Mouse (Mus musculus): ENCODE results near the gene Rbm25.
A peak's percentile ranks its signal among the peaks of the same experiment; 100 is the strongest.
"Not testable (repeated sequence)": the region's sequence is repeated elsewhere in the genome, so short reads cannot be mapped to it uniquely, and the experiment has no call there.

The Rbm25 gene

DNA sequence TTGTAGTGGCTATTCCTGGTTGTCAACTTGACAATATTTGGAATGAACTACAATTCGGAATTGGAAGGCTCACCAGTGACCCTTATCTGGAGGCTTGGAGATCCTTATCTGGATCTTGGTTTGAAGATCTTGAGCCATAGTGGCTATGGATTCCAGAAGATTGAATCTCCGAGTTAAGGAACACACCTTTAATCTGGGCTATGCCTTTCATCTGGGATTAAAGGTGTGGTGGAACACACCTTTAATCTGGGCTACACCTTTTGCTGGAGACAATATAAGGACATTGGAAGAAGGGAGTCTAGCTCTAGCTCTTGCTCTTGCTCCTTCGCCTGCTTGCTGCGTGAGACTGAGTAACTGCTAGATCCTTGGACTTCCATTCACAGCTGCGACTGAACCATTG lies at the start of gene Rbm25:
Gene Rbm25 (plus strand): TSS at position 301 of the 400 bp plus-strand sequence.
- not testable (repeated sequence) for DNase-seq

DNA sequence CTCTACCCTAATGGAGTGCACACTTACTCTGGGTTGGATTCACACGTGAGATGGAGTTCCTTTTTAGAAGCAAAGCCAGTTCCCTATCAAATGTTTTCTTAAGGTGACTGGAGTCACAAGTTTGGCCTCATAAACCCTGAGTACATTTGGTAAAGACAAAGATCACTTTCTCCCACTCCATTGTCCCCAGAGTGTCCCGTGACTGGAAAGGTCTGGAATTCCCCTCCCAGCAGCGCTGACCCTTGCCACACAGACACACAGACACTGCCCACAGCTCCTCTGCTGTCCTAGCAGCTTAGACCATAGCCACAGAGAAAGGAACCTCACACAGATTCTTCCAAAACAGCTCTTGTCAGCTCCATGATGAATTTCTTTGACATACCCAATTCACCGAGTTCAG lies 48.9 kb upstream of the Rbm25 start:
- no peak for DNase-seq

DNA sequence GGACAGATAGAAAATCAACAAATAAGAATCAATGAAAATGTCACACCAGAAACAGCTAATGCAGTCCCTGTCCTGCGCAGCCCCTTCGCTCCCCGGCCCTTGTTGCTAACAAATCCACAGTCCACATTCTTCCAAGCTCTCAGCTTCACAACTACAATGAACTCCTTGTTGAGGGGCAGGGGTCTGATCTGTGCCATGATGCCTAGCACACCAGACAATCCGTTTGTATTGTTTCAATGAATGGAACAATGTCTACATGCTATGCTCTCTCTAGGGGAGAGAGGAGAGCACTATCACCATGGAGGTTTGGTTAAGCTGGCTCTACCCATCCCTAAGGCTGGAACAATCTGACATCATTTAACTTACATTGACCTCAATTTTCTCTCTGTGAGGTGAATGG lies 48.3 kb upstream of the Rbm25 start:
- DNase-seq: no peak

DNA sequence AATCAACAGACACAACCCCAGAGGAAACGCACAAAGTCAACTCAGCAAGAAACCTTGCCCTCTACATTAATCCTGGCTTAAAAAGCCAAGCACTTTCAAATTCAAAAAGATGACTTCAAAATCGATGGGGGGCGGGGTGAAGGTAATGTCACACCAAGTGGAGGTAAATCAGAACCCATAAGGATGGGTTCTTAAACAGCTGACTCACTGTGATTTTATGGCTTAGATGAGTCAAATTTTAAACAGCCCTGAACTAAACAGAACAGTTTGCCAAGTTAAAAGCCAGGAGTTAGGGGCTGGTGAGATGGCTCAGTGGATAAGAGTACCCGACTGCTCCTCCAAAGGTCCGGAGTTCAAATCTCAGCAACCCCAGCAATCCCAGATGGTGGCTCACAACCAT lies 44.4 kb upstream of the Rbm25 start:
- DNase-seq: no peak

DNA sequence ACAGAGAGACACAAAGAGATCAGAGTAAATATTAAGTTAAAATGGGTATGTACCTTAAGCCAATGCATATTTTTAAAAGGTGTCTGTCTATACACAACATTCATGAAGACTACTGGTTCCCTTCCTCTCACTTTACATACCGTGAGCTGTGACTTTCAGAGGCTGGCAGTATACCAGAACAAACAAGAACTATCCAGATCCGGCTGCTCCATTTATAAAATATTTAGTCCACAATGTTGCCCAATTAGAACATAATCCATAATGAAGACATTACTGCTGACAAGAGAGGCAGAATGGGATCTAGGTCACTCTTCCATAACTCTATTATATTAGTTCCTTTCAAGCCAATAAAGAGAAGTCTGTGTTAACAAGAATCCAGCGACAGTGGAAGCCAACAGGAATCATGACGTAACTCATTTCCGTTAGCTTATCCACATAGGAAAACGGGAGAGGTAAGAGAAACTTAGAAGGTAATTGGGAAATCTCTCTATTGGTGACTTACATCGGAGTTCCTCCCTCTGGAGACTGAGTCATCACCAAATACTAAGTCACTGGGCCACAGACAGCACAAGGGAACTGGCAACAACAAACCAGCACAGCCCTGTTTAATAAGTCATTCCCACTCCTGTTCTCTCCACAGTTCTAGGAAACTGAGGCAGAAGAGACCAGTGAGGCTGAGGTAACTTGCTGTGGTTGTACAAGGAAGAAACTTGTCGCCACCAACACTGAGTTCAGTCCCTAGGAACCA lies 39.1 kb upstream of the Rbm25 start:
- DNase-seq: no peak

DNA sequence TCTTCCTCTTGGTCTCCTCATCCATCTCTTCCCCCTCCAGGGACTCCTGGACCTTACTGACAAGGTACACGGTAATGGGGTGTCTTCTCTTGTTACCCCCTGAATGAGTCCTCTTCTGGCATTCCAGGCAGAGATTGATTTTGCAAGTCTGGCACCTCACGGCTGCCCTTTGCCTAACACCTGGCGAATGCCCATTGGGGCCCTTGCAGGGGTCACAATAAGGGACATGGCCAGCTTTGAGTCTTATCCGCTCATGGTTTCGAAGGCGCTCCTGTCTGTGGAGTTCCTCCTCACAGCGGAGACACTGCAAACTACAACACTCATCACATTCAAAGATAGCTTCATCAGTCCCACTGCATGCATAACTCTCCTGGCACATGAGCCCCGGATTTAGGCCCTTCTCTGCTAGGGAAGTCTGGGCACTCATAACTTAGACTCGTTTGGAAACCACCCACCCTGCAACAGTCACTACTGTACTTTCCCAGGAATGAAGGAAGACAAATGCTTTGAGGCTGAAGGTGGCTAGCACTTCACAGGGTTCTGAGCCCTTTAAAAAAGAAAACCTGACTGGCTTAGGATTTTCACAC lies 36.5 kb upstream of the Rbm25 start:
- DNase-seq: no peak

DNA sequence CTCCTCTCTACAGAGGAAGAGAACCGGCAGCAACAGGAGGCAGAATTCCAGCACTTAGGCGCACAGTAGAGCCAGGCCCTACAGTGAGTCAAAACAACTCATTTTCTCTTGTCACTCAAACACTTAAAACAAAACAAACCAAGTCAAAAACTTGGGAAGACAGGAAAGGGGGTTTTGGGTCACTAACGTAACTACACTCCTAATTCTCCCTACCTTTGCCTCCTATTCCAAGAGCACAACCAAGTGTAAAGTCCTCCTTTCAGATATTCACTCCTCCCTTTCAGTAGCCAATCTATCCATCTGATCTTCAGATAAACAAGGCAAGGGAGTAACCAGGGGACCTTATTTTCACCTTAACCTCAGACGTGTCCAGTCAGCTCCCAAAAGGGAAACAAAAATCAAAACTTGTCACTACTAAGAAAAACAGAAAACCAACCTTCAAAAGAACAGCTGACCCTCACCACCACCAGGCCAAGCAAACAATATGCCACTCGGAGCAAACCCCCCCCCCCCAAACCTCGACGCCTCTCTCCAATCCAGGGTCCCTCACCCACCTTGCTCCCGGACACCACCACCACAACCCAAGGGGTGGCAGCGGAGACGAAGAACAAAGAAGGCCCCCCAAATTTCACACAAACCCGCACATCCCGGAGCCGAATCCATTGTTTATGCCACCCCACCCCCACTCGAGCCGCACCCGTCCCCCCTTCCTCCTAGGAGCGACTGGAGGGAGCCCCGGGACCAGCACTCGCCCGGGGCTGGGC lies 34.7 kb upstream of the Rbm25 start:
- no peak for DNase-seq

DNA sequence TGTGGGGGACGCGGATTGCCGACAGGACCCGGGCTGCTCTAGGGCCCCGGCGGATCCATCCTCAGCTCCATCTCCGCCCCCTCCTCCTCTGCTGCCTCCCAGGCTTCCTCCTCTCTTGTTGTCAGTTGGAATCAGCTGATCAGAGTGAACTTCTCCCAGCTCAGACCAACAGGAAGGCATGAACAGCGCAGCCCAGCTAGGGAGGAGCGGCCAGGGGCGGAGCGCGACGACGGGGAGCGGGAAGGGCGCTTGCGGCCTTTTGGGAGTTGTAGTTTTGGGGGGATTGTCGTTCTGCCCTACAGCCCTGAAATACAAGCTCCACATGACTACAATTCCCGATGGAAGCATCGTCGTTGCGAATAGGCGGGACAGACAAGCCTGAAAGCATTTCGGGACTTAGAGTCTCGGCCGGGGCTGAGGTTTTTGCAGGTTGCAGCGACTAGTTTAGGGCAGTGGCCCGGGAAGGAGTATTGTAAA lies 34.0 kb upstream of the Rbm25 start, which contains the start of gene Zfyve1:
Gene Zfyve1 (minus strand): TSS at position 198 of the 477 bp plus-strand sequence.
- peak; percentile 95 for DNase-seq

DNA sequence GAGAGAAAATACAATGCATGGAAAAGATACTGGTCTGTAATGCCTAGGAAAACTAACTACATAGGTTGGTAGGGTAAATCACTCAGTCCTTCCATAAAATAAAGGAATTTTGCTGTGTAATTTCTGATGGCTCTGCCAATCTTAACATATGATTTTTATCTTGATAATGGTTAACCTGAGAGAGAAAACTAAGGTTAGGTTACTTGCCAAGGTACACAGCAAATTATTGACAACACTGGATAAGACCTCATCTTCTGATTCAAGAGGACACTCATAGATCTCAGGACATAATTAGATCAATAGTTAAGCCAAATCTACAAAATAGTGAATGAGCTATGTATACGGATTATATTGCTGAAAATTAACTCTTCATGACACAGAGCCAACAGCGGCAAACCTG lies 33.2 kb upstream of the Rbm25 start:
- no peak for DNase-seq

DNA sequence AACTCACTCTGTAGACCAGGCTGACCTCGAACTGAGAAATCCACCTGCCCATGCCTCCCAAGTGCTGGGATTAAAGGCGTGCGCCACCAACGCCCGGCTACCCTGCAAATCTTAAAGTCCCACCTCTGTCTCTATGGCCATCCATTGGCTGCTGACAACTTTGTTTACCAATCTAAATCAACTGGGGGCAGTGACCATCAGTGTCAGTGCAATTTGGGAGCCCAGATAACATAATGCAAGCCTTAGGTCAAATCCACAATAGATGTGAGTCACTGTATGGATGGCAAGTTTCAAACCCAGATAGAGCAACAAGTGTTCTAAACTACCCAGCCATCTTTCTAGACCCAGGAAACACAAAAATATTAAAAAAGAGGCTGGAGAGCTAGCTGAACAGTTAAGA lies 28.8 kb upstream of the Rbm25 start:
- DNase-seq: no peak

DNA sequence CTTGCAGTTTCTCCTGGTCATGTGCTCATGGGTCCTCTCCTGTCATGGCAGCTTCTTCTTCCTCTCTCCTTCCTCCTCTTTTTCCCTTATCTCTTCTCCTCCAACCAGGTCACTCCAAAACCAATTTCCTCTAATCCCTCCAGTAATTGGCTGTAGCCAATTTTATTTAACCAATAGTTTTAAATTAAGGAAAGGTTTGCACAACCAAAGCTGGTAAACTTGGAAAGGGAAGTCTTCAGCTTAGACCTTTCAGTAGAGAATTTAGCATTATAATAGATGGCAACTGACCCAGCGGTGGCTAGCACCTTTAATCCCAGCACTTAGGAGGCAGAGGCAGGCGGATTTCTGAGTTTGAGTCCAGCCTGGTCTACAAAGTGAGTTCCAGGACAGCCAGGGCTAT lies 24.6 kb upstream of the Rbm25 start:
- DNase-seq: not testable (repeated sequence)

DNA sequence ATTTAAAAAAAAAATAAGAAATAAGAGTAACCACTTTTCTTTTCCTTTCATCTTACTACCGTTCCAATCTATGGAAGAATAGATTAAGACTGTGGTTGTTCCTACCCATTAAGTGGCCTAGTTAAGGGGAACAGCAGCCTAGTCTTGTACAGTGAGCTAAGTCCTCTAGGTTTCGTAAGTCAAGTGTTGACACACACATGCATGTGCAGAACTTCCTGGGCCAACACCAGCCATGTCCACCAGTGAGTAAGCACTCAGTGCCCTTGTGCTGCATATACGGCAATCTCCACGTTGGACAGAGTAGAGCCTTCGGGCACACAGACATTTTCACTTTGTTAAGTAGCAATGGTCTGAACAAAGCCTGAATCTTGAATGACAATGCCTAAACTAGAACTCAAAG lies 13.8 kb upstream of the Rbm25 start:
- no peak for DNase-seq

DNA sequence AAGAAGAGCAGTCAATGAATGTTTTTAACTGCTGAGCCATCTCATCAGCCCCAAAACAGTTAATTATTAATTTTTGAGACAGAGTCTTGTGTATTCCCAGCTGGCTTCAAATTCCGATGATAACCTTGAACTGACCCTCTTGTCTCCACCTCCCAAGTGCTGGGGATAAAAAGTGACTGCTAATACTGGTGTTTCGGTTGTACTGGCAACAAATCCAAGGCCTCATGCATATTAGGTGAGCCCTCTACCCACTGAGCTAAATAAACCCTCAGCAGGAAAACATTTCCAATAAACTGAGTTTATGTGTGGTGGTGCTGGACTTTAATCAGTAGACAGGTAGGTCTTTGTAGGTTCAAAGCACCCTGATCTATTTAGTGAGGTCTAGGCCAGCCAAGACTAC lies 12.1 kb upstream of the Rbm25 start:
- DNase-seq: no peak

DNA sequence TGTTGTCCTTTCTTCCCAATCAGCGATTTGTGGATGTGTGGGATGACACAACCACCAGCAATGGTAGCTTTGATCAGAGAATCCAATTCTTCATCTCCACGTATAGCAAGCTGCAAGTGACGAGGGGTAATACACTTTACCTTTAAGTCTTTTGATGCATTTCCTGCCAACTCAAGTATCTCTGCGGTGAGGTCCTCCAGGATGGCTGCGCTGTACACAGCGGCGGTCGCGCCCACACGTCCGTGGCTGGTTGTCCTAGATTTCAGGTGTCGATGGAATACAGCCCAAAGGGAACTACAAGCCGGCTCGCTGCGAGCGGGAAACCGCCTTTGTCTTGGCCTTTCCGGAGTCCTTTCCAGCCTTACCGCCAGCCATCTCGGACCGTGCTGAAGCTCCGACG lies 10.3 kb upstream of the Rbm25 start:
- not testable (repeated sequence) for DNase-seq

DNA sequence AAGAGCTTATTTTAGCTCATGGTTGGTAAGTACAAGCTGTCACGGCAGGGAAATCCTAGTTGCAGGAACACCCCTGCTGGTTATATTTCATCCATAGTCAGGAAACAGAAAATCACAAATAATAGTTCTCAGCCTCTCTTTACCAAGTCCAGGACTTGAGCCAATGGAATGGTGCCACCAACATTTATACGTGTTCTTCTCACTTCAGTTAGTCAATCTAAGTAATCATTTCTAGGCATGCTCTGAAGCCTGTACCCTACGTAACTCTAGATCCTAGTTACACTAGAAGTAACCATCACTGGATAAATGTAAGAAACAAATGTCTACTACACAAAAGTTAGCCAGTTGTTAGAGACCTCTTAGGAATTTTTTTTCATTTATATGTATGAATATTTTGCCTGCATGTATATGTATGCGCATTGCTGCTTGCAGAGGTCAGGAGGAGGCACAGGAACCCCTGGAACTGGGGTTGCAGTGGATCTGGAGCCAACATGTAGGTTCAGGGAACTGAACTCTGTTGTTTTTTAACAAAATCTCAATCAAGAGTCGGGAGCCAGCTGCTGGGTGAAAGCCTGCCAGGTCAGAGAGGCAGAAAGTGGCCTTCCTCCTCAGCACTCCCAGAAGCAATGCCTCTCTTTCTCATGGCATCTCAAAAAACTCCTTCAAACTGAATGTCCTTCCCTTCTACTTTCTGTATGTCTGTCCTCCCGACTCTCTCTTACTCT lies 8.8 kb upstream of the Rbm25 start:
- DNase-seq: no peak

DNA sequence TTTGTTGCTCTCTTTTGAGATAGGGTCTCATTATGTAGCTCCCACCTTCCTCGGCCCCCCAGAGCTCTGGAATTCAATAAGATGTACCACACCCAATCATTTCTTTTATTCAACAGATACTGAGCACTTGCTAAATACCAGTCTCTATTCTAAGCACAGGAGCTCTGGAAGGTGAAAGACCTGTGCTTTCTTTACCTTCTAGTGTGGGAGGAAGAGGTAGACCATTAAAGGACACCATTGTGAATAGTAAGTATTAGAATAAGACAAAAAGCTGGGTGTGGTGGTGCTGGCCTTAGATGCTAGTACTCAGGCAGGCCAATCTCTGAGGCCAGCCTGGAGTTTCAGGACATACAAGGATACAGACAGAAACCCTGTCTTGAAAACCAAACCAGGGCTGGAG lies 6.7 kb upstream of the Rbm25 start:
- no peak for DNase-seq

DNA sequence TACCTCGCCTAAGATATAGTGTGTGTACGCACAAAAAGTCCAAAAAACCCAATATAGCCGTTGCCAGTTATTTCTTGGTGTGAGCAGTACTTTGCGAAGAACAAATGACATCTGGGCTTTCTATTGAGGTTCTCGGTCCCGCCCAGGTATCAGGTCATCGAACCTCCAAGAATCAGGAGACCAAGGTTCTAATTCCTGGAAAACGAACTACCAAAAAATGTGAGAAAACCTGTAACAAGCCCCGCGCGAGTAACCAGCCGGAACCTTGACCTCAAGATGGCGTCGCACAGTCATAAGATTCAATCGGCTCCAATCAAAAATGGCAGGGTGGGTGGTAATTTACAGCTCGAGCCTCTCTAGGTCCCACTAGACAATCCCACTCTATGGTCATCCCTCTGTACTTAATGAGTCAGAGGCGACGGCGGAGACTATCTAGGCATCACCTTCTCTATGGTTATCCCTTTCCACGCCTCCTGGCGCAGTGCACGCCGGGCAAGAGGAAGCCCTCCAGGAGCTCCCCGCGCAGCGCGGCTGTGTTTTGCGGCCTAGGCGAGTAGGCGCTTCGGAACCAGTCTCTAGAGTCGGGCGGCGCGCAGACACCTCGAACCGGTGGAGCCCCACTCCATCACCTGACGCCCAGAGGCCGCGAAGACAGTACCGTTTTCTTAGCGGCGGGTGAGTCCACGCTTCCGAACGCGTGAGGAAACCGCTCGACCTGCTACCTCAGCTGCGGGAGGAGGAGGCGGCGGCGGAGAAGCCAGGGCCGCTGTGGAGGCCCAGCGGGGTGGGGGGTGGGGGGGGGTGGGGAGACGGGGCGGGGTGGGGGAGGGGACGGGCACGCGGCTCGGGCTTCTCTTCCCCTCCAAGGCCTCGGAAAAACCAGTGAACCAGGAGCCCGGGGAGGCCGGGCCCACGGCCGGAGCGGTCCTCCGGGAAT lies 975 bp downstream of the Rbm25 start:
- DNase-seq: peak; percentile 100

DNA sequence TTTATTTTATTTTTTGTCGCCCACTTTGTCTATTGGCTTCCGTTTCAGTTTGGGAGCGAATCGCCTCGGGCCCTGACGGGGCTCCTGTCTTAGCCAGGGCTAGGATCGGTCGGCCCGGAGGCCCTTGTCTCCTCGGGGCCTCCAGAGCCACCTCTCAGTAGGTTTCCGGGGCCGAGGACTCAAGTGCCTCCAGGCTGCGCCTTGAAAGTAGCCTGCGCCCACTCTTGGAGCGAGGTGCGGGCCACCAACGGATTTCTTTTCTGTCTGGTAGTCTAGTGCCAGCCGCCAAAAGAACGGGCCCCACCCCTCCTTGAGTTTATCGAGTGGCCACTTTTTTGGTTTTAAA lies 1.6 kb downstream of the Rbm25 start:
- peak; percentile 57 for DNase-seq

DNA sequence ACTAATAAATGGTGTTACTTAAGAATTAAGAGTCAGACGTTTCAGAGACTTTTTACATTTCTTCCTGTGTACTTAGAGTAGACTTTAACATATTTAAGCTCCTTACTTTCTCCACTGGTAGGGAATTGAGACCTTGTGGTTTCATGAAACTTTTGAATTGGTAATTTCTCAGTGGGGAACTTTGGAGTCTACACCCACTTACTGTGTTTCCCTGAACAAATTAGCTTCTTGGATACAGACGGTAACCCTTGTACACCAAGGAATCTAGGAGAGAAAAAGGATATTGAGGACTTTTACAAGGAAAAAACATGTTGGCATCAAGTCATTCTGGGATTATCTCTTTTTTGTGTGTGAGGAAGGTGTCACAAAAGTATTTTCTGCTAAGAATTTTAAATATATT lies 2.8 kb downstream of the Rbm25 start:
- DNase-seq: no peak

DNA sequence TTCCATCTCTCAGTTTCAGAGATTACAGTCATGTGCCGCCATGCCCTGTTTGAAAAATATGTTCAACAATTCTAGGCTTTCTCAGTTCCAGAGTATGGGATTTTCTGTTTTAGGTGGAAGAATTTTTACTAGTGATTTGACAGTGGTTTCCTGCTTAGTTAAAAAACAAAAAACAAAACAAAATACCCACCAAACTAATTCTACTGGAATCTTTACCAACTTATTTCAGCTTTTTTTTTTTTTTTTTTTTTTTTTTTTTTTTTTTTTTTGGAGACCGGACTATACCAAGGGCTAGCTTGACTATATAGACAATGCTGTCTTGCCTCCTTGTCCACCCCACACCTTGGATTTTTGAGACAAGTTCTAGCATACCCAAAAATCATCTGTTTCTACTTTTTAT lies 10.2 kb downstream of the Rbm25 start:
- DNase-seq: no peak

DNA sequence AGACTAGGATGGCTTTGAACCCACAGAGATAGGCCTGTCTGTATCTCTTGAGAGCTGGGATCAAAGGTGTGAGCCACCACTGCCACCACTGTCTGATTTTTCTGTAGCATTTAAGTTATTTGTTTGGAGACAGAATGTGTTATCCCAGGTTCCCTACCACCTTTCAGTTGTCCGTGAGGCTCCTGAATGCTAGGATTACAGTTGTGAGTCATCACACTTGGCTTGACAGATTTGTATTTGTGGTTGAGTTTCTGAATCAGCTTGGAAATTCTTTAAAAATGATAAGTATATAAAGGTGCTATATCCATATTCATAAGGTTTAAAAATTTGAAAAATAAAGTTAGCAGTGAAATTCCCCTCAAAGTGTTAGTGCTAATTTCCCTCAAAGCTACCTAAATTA lies 12.1 kb downstream of the Rbm25 start:
- no peak for DNase-seq

DNA sequence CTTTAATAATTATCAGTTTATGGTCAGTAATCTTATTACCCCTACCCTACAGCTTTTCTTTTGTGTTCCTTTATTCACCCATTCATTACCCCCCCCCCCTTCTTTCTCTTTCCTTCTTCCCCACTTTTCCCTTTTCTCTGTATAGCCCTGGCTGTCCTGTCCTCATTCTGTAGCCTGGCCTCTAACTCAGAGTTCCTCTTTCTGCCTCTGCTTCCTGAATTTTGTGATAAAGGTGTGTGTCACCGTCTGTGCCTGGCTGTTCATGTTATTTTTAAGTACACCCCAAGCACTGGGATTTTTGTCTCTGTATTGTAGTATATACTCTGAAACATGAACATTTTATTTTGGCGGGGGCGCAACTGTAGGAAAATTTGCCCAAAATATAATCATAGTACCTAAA lies 19.3 kb downstream of the Rbm25 start:
- no peak for DNase-seq
